Mouse (Mus musculus): ENCODE data around the gene Utp18. TPM values are rescaled to one million over a fixed set of nuclear protein-coding genes. Genes with fewer than 3 reads are reported as not detected.

Utp18 gene
- total and polyA plus RNA-seq, 2 experiments from 2014 or later = 21.1 to 25.3 TPM

GRCm38 (mm10) chr11:93835800-93836199 lies 49.8 kb downstream of the Utp18 start:
- H3K27me3 ChIP-seq (ENCODE audit: insufficient read depth, low read length) = no peaks in the 10 kb centered on the region
- no peak for TF ChIP-seq CTCF (IDR thresholded peaks at IDR 0.05; ENCODE audit: low read depth)
- 69% methylated on average over 2 of the region's 2 CpGs for WGBS
- no peak overlapping the region for H3K27ac ChIP-seq
- H3K4me3 ChIP-seq (ENCODE audit: low read length) = no peak overlapping the region
- DNase-seq (ENCODE audit: low spot score) (no peak), ATAC-seq (no peak)
- no peaks in the 10 kb centered on the region for H3K36me3 ChIP-seq (ENCODE audit: insufficient read depth, low read length)
- H3K9ac ChIP-seq (replicated peaks; ENCODE audit: low read length) = no peak overlapping the region
- no peak overlapping the region for H3K4me2 ChIP-seq (ENCODE audit: low read depth, low read length)
- H3K9me3 ChIP-seq (ENCODE audit: low read length) = no peaks in the 10 kb centered on the region
- no peaks in the 10 kb centered on the region for H3K4me1 ChIP-seq (ENCODE audit: insufficient read depth, low read length)

- WGBS = 49% methylated on average over 8 of the region's 8 CpGs
- peak; percentile 70 for ATAC-seq
- H3K9ac ChIP-seq (replicated peaks; ENCODE audit: low read length) = no peak overlapping the region
- DNase-seq (ENCODE audit: low spot score) = peak; percentile 79
- H3K36me3 ChIP-seq (ENCODE audit: insufficient read depth, low read length) = no peaks in the 10 kb centered on the region
- H3K9me3 ChIP-seq (ENCODE audit: low read length) = no peaks in the 10 kb centered on the region
- H3K27ac ChIP-seq = peak overlapping the region; percentile 85
- no peaks in the 10 kb centered on the region for H3K27me3 ChIP-seq (ENCODE audit: insufficient read depth, low read length)
- 0 out of 2 replicates have a peak, but pooled peaks cover 7% of the 10 kb centered on the region for H3K4me1 ChIP-seq (ENCODE audit: insufficient read depth, low read length)
- H3K4me3 ChIP-seq (ENCODE audit: low read length) = no peak overlapping the region
- peak overlapping the region; percentile 40 for H3K4me2 ChIP-seq (ENCODE audit: low read depth, low read length)
- TF ChIP-seq CTCF (IDR thresholded peaks at IDR 0.05; ENCODE audit: low read depth) = no peak
Observed at GRCm38 (mm10) chr11:93829971-93830370, 55.6 kb downstream of the Utp18 start.

- H3K27me3 ChIP-seq (ENCODE audit: insufficient read depth, low read length) = no peaks in the 10 kb centered on the region
- no peak overlapping the region for H3K9ac ChIP-seq (replicated peaks; ENCODE audit: low read length)
- peak overlapping the region; percentile 40 for H3K4me2 ChIP-seq (ENCODE audit: low read depth, low read length)
- peak overlapping the region; percentile 85 for H3K27ac ChIP-seq
- H3K9me3 ChIP-seq (ENCODE audit: low read length) = no peaks in the 10 kb centered on the region
- 21% methylated on average over 6 of the region's 6 CpGs for WGBS
- no peak for TF ChIP-seq CTCF (IDR thresholded peaks at IDR 0.05; ENCODE audit: low read depth)
- ATAC-seq = peak; percentile 97
- H3K36me3 ChIP-seq (ENCODE audit: insufficient read depth, low read length) = no peaks in the 10 kb centered on the region
- DNase-seq (ENCODE audit: low spot score) = peak; percentile 90
- no peak overlapping the region for H3K4me3 ChIP-seq (ENCODE audit: low read length)
- 0 out of 2 replicates have a peak, but pooled peaks cover 7% of the 10 kb centered on the region for H3K4me1 ChIP-seq (ENCODE audit: insufficient read depth, low read length)
Observed at GRCm38 (mm10) chr11:93829327-93829679, 56.3 kb downstream of the Utp18 start.

- peak; percentile 72 for ATAC-seq
- TF ChIP-seq CTCF (IDR thresholded peaks at IDR 0.05; ENCODE audit: low read depth) = no peak
- DNase-seq (ENCODE audit: low spot score) = peak; percentile 59
- Histone ChIP-seq H3K9me3 (ENCODE audit: low read length) (no peaks in the 10 kb centered on the region), H3K4me2 (ENCODE audit: low read depth, low read length) (peak overlapping the region; percentile 40), H3K36me3 (ENCODE audit: insufficient read depth, low read length) (no peaks in the 10 kb centered on the region), H3K9ac (replicated peaks; ENCODE audit: low read length) (no peak overlapping the region), H3K4me3 (ENCODE audit: low read length) (no peak overlapping the region), H3K4me1 (ENCODE audit: insufficient read depth, low read length) (0 out of 2 replicates have a peak, but pooled peaks cover 7% of the 10 kb centered on the region), H3K27ac (peak overlapping the region; percentile 82), H3K27me3 (ENCODE audit: insufficient read depth, low read length) (no peaks in the 10 kb centered on the region)
- 24% methylated on average over 14 of the region's 14 CpGs for WGBS
Observed at GRCm38 (mm10) chr11:93828619-93829326, 56.8 kb downstream of the Utp18 start.

GRCm38 (mm10) chr11:93822261-93822660 lies 63.3 kb downstream of the Utp18 start:
- no peaks in the 10 kb centered on the region for H3K4me1 ChIP-seq (ENCODE audit: insufficient read depth, low read length)
- DNase-seq (ENCODE audit: low spot score) (no peak), ATAC-seq (no peak)
- H3K9ac ChIP-seq (replicated peaks; ENCODE audit: low read length) = no peak overlapping the region
- no peaks in the 10 kb centered on the region for H3K36me3 ChIP-seq (ENCODE audit: insufficient read depth, low read length)
- H3K4me2 ChIP-seq (ENCODE audit: low read depth, low read length) = no peak overlapping the region
- no peak for TF ChIP-seq CTCF (IDR thresholded peaks at IDR 0.05; ENCODE audit: low read depth)
- 46% methylated on average over 2 of the region's 2 CpGs for WGBS
- H3K9me3 ChIP-seq (ENCODE audit: low read length) = no peaks in the 10 kb centered on the region
- H3K4me3 ChIP-seq (ENCODE audit: low read length) = no peak overlapping the region
- H3K27me3 ChIP-seq (ENCODE audit: insufficient read depth, low read length) = no peaks in the 10 kb centered on the region
- H3K27ac ChIP-seq = no peak overlapping the region

GRCm38 (mm10) chr11:93821533-93821932 lies 64.0 kb downstream of the Utp18 start:
- Histone ChIP-seq H3K27ac (no peak overlapping the region; the same call in 1 of the 2 replicates), H3K36me3 (ENCODE audit: insufficient read depth, low read length) (no peaks in the 10 kb centered on the region), H3K4me2 (ENCODE audit: low read depth, low read length) (no peak overlapping the region), H3K27me3 (ENCODE audit: insufficient read depth, low read length) (no peaks in the 10 kb centered on the region), H3K4me1 (ENCODE audit: insufficient read depth, low read length) (no peaks in the 10 kb centered on the region), H3K4me3 (ENCODE audit: low read length) (no peak overlapping the region), H3K9ac (replicated peaks; ENCODE audit: low read length) (no peak overlapping the region), H3K9me3 (ENCODE audit: low read length) (no peaks in the 10 kb centered on the region)
- 66% methylated on average over 2 of the region's 2 CpGs for WGBS
- TF ChIP-seq CTCF (IDR thresholded peaks at IDR 0.05; ENCODE audit: low read depth) = no peak
- ATAC-seq (no peak), DNase-seq (ENCODE audit: low spot score) (peak; percentile 53)

Measured in hindbrain, postnatal 0 days (tissue).